Mouse (Mus musculus): ENCODE results near the gene Ywhae. TPM values are rescaled to one million over a fixed set of nuclear protein-coding genes. Genes with fewer than 3 reads are reported as not detected.
A peak's percentile ranks its signal among the peaks of the same experiment; 100 is the strongest.

Gene Ywhae
- polyA plus RNA-seq, 1 experiment from 2014 or later: 1,323 TPM

- no peak overlapping the region for H3K4me3 ChIP-seq
- H3K4me1 ChIP-seq (replicated peaks): 0 out of 2 replicates have a peak, but pooled peaks cover 4% of the 10 kb centered on the region
- no peak for DNase-seq (ENCODE audit: low spot score)
- no peaks in the 10 kb centered on the region for H3K9me3 ChIP-seq
- H3K27ac ChIP-seq: no peak overlapping the region
- WGBS: 92% methylated on average over 1 of the region's 1 CpGs
- H3K36me3 ChIP-seq: no peaks in the 10 kb centered on the region
- no peaks in the 10 kb centered on the region; the same call in 1 of the 2 replicates for H3K27me3 ChIP-seq (ENCODE audit: insufficient read depth, poor library complexity, severe bottlenecking)
These were observed 43.2 kb downstream of the Ywhae start for GRCm38 (mm10) chr11:75775919-75776318.

- Histone ChIP-seq H3K4me3 (no peak overlapping the region), H3K27me3 (ENCODE audit: insufficient read depth, poor library complexity, severe bottlenecking) (peaks cover 14% of the 10 kb centered on the region; the same call in 1 of the 2 replicates)
- WGBS: 22% methylated on average over 6 of the region's 6 CpGs
These were observed 49.2 kb downstream of the Ywhae start for GRCm38 (mm10) chr11:75781919-75782318.

GRCm38 (mm10) chr11:75783799-75784198, 51.1 kb downstream of the Ywhae start:
- Histone ChIP-seq H3K27me3 (ENCODE audit: insufficient read depth, poor library complexity, severe bottlenecking) (peaks cover 14% of the 10 kb centered on the region), H3K27ac (no peak overlapping the region), H3K4me3 (no peak overlapping the region), H3K9me3 (no peaks in the 10 kb centered on the region), H3K36me3 (no peaks in the 10 kb centered on the region), H3K4me1 (replicated peaks) (peaks cover 2% of the 10 kb centered on the region; the same call in 1 of the 2 replicates)
- no peak for DNase-seq (ENCODE audit: low spot score)
- 90% methylated on average over 5 of the region's 5 CpGs for WGBS

More at GRCm38 (mm10) chr11:75781919-75782318, 49.2 kb downstream of the Ywhae start:
- no peaks in the 10 kb centered on the region for H3K9me3 ChIP-seq
- H3K4me1 ChIP-seq (replicated peaks): no peaks in the 10 kb centered on the region; the same call in 1 of the 2 replicates
- peak; percentile 79 for DNase-seq (ENCODE audit: low spot score)
- no peaks in the 10 kb centered on the region for H3K36me3 ChIP-seq
- no peak overlapping the region for H3K27ac ChIP-seq

- 76% methylated on average over 8 of the region's 8 CpGs for WGBS
These were observed 53.2 kb downstream of the Ywhae start for GRCm38 (mm10) chr11:75785897-75786296.

GRCm38 (mm10) chr11:75792535-75792934, 59.9 kb downstream of the Ywhae start:
- H3K4me3 ChIP-seq: no peak overlapping the region
- H3K9me3 ChIP-seq: no peaks in the 10 kb centered on the region
- no peaks in the 10 kb centered on the region for H3K36me3 ChIP-seq
- peaks cover 70% of the 10 kb centered on the region for H3K27me3 ChIP-seq (ENCODE audit: insufficient read depth, poor library complexity, severe bottlenecking)
- WGBS: 83% methylated on average over 5 of the region's 5 CpGs
- no peak for DNase-seq (ENCODE audit: low spot score)
- H3K27ac ChIP-seq: no peak overlapping the region
- peaks cover 47% of the 10 kb centered on the region for H3K4me1 ChIP-seq (replicated peaks)

More at GRCm38 (mm10) chr11:75785897-75786296, 53.2 kb downstream of the Ywhae start:
- peaks cover 5% of the 10 kb centered on the region; the same call in 1 of the 2 replicates for H3K4me1 ChIP-seq (replicated peaks)
- H3K36me3 ChIP-seq: no peaks in the 10 kb centered on the region
- no peak for DNase-seq (ENCODE audit: low spot score)
- no peaks in the 10 kb centered on the region for H3K9me3 ChIP-seq
- H3K27ac ChIP-seq: no peak overlapping the region
- no peak overlapping the region for H3K4me3 ChIP-seq
- peaks cover 20% of the 10 kb centered on the region for H3K27me3 ChIP-seq (ENCODE audit: insufficient read depth, poor library complexity, severe bottlenecking)

GRCm38 (mm10) chr11:75793351-75793750, 60.7 kb downstream of the Ywhae start:
- Histone ChIP-seq H3K27ac (no peak overlapping the region), H3K9me3 (no peaks in the 10 kb centered on the region), H3K4me3 (no peak overlapping the region), H3K4me1 (replicated peaks) (peaks cover 47% of the 10 kb centered on the region), H3K27me3 (ENCODE audit: insufficient read depth, poor library complexity, severe bottlenecking) (peaks cover 78% of the 10 kb centered on the region), H3K36me3 (no peaks in the 10 kb centered on the region)
- DNase-seq (ENCODE audit: low spot score): no peak
- WGBS: 76% methylated on average over 5 of the region's 5 CpGs

GRCm38 (mm10) chr11:75794602-75795320, 62.1 kb downstream of the Ywhae start:
- peaks cover 87% of the 10 kb centered on the region for H3K27me3 ChIP-seq (ENCODE audit: insufficient read depth, poor library complexity, severe bottlenecking)
- H3K4me3 ChIP-seq: peak overlapping the region; percentile 54
- 7% methylated on average over 45 of the region's 45 CpGs for WGBS
- peaks cover 55% of the 10 kb centered on the region for H3K4me1 ChIP-seq (replicated peaks)
- DNase-seq (ENCODE audit: low spot score): peak; percentile 41
- no peaks in the 10 kb centered on the region for H3K9me3 ChIP-seq
- H3K36me3 ChIP-seq: no peaks in the 10 kb centered on the region
- H3K27ac ChIP-seq: peak overlapping the region; percentile 74

- Histone ChIP-seq H3K36me3 (no peaks in the 10 kb centered on the region), H3K27me3 (ENCODE audit: insufficient read depth, poor library complexity, severe bottlenecking) (peaks cover 87% of the 10 kb centered on the region), H3K27ac (peak overlapping the region; percentile 74), H3K9me3 (no peaks in the 10 kb centered on the region), H3K4me3 (peak overlapping the region; percentile 54), H3K4me1 (replicated peaks) (peaks cover 54% of the 10 kb centered on the region)
- DNase-seq (ENCODE audit: low spot score): no peak
- WGBS: 2% methylated on average over 42 of the region's 42 CpGs
These were observed 62.6 kb downstream of the Ywhae start for GRCm38 (mm10) chr11:75795321-75795636.

- Histone ChIP-seq H3K9me3 (no peaks in the 10 kb centered on the region), H3K36me3 (no peaks in the 10 kb centered on the region), H3K27ac (peak within 1 kb of the TSS; percentile 74), H3K27me3 (ENCODE audit: insufficient read depth, poor library complexity, severe bottlenecking) (peaks cover 86% of the 10 kb centered on the region), H3K4me3 (peak within 1 kb of the TSS; percentile 54), H3K4me1 (replicated peaks) (peaks cover 60% of the 10 kb centered on the region)
- 5% methylated on average over 37 of the region's 37 CpGs for WGBS
- peak; percentile 41 for DNase-seq (ENCODE audit: low spot score)
These were observed 63.4 kb downstream of the Ywhae start, which contains the start of gene Doc2b for GRCm38 (mm10) chr11:75796029-75796445. TSS of gene Doc2b (minus strand) at chr11:75796049.

GRCm38 (mm10) chr11:75796536-75797246, 64.0 kb downstream of the Ywhae start:
- 74% methylated on average over 13 of the region's 13 CpGs for WGBS
- Histone ChIP-seq H3K9me3 (no peaks in the 10 kb centered on the region), H3K36me3 (no peaks in the 10 kb centered on the region), H3K4me1 (replicated peaks) (peaks cover 61% of the 10 kb centered on the region), H3K27me3 (ENCODE audit: insufficient read depth, poor library complexity, severe bottlenecking) (peaks cover 82% of the 10 kb centered on the region), H3K4me3 (0 out of 2 replicates have a peak overlapping the region, but pooled peaks have one; percentile 54), H3K27ac (no peak overlapping the region)
- no peak for DNase-seq (ENCODE audit: low spot score)

- H3K4me1 ChIP-seq (replicated peaks): peaks cover 24% of the 10 kb centered on the region
- no peak for DNase-seq (ENCODE audit: low spot score)
- H3K36me3 ChIP-seq: no peaks in the 10 kb centered on the region
- H3K27me3 ChIP-seq (ENCODE audit: insufficient read depth, poor library complexity, severe bottlenecking): peaks cover 35% of the 10 kb centered on the region
- H3K4me3 ChIP-seq: no peak overlapping the region
- H3K27ac ChIP-seq: no peak overlapping the region
- WGBS: 89% methylated on average over 4 of the region's 4 CpGs
- no peaks in the 10 kb centered on the region for H3K9me3 ChIP-seq
These were observed 68.7 kb downstream of the Ywhae start for GRCm38 (mm10) chr11:75801369-75801768.

- no peak overlapping the region for H3K27ac ChIP-seq
- H3K4me1 ChIP-seq (replicated peaks): peaks cover 20% of the 10 kb centered on the region
- H3K27me3 ChIP-seq (ENCODE audit: insufficient read depth, poor library complexity, severe bottlenecking): peaks cover 29% of the 10 kb centered on the region
- H3K36me3 ChIP-seq: no peaks in the 10 kb centered on the region
- no peak for DNase-seq (ENCODE audit: low spot score)
- 85% methylated on average over 7 of the region's 7 CpGs for WGBS
- no peak overlapping the region for H3K4me3 ChIP-seq
- H3K9me3 ChIP-seq: no peaks in the 10 kb centered on the region
These were observed 69.3 kb downstream of the Ywhae start for GRCm38 (mm10) chr11:75801771-75802550.

Measured in hindbrain, embryonic 10.5 days (tissue).